Mouse (Mus musculus) spleen, postnatal 14 days (tissue): ENCODE measurements at regions not wholly inside any gene's neighbourhood (a gene's known extent, or its start where the extent isn't known, plus 50 kb on each side); places are given as distances from the start of the nearest gene placed in this dataset.

Source experiments
- DNase-seq, 2 experiments: peaks; one replicate each; pipeline ENCODE4 v3.0.0; 2021 to 2022; ENCODE audit warnings: low spot score in 2 of 2

DNA sequence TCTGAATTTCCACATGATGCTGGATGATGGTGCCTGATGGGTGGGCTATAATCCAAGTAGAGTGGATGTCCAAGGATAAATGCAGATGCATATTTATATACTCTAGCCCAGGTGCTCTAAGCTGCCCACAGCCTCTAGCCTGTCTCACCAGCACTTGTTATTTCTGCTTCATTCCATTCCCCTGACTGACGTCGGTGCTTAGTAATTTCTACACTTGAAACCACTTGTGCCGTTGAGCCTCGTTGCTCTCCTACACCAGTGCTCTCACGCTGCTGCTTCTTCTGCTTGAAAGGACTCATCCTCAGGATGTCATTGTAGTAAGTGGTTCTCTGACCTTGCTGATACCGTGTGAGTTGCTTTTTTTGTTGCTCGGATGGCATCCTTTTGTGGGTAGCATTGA, 724.7 kb upstream of the Auts2 start:
- DNase-seq, result no peak

DNA sequence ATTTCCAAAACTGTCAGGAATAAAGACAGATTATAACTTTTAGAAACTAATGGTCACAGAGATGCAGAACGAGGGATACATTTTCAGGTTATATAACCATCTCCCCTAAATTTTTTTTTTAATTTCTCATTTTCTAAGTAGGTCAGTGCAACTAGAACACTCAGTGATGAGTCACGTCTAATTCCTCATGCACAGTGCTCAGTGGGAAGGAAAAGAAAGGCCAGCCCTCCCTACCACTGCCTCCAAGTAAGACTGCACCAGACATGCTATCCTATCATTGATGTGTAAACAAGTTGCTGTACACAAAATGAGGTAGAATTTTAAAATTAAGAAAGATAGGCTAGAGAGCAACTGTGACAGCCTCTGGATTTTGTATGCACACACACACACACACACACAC, 724.2 kb upstream of the Auts2 start:
- DNase-seq, result no peak

DNA sequence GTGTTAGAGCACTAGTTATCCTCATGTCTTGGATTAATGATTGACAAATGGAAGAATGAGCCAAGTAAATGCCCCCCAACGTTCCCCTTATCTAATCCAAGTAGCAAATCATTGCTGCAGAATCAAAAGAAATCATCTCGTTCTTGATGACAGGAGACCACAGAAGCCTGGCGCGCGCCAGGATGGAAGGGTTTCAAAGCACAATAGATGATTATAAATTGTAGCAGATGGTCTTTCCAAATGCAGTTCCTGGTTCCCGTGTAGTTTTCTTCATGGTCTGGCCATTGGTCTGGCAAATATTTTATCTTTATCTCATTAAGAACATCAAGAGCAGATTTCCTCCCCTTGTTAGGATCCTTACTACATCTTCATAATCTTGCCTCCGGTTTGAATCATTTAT, 721.8 kb upstream of the Auts2 start:
- no peak for DNase-seq

DNA sequence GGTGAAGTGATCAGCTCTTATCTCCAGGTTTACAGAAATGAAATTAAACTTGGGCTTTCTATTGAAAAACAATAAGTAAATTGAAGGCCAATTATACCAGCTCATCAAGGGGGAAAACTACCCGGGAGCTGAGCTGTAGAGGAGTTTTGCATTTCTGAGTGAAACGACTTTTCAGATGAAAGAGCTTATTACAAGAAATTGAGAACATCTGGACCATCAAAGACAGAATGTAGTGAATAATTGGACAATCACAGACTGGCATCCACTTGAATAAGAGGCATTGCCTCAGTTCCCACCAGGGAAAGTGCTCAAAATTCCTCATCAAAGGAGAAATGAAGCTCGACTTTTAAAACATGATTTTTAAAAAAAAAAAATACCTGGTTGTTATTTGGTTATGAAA, 675.7 kb upstream of the Auts2 start:
- DNase-seq, result no peak

DNA sequence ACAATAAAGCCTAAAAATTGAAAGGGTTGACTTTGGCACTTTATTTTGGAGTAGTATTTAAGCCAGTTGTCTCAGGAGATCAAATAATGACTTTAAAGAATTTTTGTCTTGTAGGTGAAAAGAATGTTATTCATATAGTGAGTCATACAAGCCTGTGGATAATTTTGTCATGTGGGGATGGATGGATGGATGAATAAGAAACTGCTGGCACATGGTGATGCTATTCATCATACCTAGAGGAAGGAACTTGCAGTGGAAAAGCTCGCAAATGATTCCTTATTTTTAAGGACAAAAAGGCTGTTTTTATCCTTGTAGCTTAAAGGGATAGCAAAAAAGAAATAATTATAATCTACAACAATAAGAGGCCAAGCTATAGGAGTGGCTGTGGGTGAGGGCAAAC, 655.4 kb upstream of the Auts2 start:
- no peak for DNase-seq

DNA sequence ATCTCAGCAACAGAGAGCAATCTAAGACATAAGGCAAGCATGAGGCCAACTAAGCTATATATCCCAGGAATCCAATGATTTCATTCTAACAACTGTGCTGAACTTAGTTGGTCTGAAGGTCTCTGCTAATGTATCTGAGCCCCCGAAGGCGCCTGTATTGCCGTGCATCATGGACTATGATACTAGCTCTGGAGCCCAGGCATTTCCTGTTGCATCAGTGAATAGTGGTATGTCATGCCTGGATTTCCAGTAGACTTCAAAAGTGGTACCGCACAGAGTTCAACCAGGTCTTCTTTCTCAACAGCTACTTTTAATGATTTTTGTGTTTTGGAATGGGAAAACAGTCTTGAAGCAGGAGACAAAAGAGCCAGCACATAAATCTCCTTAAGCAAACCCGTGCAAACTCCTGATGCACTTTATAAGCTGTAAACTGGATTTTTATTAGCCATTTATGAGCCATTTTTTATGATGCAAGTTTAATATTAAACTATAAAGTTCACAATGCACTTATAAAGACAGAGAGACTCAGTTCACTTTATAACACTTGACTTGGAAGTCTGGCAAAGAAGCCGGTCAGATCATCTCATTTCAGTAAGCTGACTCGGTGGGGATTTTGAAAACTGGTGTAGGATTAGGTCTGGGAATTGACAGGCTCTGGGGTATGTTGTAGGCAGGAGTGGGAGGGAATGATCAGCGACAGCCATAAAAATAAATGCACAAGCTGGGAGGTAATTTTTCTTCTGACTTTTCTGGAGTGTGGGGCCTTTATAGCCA, 646.8 kb upstream of the Auts2 start:
- DNase-seq, result no peak

DNA sequence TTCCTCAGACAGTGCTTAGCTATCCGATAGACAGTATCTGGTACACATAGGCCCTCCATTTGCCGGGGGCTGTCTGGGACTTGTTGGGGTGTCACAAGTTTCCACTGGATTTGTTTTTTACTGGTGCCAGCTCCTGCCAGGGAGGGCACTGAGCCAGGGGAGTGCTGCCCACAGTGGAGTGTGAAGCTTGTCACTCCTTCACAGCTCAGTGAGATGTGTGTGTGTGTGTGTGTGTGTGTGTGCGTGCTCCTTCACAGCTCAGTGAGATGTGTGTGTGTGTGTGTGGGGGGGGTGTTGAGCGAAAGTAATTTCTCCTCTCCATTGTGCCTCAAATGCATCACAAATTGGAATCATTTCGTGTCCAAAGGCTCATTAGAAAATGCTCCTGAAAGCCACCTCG, 632.5 kb upstream of the Auts2 start:
- no peak for DNase-seq

DNA sequence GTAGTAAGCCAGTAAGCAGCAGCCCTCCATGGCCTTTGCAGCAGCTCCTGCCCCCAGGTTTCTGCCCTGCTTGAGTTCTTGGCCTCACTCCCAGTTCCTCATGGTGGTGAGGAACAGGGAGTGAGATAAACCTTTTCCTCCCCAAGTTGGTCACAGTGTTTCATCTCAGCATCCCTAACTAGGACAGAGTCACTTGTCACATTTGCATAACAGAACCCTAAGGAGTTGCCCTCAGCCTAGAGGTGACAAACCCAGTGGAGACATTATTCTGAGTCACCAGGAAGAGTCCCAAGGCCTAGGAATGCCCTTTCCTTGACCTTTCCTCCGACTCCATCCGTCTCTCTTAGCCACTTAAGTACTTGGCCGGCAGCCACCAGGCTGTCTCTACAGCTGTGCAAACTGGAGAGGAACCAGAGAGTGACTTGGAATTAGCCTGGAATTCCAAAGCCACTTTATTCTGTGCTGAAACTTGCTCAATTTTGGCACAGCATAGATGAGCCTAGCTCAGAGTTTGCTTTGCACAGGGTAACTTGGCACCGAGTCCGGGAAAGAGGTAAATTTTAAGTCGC, 630.1 kb upstream of the Auts2 start:
- DNase-seq, result peak in 1 of 2 experiments; percentile 6

DNA sequence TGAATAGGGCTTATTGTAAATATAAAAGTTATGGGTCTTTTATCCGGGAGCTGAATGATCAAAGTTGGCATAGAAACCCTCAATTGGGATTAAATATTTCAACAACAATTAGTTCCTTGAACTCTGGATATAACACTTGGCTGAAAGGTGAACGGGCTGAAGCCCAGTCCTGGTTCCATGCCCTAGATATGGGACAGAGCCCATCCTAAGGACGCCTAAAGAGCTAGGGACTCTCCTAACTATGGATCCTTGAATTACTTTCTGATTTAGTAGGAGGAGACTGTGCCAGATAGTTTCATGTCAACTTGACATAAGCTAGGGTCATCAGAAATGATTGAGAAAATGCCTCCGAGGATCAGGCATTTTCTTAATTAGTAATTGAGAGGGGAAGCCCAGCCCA, 629.5 kb upstream of the Auts2 start:
- DNase-seq, result no peak

DNA sequence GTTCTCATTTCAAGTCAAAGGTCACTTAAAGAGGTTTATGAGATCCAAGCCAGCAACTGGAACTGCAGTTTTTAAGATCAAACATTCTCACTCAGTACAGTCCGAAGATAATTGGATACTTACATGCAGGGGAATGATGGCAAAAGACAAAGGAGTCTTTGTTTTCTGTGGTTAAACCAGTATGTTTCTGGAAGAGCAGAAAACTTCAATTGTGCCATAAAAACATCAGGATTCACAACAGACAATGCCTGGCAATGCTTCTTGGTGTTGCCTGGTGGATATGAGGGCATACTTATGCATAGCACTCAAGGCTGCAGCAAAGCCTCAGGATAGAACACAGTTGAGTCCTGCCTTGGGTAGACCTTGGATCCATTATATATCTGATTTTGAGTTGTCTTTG, 628.1 kb upstream of the Auts2 start:
- DNase-seq, result no peak

DNA sequence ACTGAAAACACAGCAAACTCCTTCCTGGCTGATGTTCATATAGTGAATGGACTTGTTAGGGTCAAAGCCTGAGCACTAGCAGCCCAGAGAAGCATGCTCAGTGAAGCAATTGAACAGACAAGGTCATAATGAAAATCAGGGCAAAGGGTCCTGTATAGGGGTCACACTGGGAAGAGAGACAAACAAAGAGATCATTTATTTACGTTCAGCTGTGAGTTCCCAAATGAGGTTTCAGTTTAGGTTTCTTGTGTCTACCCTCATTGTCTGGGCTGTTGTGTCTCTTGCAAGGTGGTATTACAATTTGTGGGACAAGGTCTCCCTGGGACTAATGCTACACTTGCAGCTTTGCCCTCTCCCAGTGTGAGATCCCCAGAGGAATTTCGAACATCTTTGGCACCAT, 624.4 kb upstream of the Auts2 start:
- DNase-seq, result no peak

DNA sequence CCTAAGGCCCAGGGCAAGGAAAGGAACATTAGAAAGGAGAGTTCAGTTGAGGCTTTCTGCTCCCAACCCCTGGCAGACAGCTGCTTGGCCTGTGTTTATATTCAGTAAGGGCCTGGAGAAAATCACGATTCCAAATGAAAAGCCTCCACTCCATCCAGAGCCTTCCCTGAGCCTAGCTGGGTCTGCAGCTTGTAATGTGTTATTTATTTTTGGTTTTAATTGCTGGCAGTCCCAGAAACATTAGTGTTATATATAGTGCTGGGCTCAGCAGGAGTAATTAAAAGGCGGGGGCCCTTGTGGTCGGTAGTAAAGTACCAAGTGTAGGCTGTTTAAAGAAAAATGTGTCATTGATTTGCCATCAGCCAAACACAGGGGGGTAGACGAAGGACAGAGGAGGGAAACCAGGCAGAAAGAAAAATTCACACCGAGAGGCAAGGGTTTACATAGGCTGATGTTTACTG, 623.9 kb upstream of the Auts2 start:
- no peak for DNase-seq

DNA sequence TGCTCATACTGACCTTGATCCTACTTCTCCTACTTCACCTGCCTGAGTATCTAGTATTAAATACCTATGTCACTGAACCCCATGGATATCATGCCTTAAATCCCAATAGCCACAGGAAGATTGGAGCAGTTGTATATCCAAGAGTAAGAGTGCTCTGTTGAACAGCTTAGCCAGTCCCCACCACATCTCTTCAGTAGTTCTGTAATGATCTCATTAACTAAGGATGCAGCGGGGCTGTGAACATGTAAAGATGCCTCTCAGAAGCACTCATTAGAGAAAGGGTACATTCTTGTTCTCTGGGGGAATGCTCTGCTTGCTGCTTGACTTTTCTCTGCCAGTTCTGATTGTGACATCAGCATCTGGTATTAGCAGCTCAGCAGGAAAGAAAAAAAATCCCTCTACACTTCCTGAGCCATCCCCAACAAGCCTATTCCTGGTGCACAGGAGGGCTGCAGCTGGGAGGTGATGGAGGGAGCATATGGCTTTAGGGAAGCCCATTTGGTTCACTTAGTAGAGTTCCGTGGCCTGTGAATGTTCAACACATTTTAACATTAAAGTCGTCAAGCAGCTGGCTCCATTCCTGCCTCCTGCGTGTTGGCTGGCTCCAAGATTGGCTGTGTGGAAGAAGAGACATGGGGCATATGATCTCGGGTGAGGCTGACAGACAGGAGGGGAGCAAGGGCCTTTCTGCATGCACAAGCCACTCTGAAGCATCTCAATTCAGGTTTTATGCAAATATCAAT, 613.1 kb upstream of the Auts2 start:
- no peak for DNase-seq

DNA sequence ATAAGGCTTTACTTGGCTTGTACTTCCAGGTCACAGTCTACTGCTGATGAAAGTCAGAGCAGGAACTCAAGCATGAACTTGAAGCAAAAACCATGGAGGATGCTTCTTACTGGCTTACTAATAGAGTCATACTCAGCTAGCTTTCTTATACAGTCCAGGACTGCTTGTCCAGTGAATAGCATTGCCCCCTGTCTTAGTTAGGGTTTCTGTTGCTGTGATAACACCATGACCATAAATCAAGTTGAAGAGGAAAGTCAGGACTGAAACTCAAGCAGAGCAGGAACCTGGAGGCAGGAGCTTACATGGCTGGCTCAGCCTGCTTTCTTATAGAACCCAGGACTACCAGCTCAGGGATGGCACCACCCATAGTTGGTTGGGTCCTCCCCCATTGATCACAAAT, 602.9 kb upstream of the Auts2 start:
- DNase-seq, result no peak

DNA sequence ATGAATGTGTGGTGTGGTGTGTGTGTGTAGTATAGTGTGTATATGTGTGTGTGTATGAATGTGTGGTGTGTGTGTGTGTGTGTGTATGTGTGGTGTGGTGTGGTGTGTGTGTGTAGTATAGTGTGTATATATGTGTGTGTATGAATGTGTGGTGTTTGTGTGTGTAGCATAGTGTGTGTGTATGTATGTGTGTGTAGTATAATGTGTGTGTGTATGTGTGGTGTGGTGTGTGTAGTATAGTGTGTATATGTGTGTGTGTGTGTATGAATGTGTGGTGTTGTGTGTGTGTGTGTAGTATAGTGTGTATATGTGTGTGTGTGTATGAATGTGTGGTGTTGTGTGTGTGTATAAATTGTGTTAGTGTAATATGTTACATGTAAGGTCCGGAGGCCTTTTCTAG, 600.5 kb upstream of the Auts2 start:
- DNase-seq, result no peak

DNA sequence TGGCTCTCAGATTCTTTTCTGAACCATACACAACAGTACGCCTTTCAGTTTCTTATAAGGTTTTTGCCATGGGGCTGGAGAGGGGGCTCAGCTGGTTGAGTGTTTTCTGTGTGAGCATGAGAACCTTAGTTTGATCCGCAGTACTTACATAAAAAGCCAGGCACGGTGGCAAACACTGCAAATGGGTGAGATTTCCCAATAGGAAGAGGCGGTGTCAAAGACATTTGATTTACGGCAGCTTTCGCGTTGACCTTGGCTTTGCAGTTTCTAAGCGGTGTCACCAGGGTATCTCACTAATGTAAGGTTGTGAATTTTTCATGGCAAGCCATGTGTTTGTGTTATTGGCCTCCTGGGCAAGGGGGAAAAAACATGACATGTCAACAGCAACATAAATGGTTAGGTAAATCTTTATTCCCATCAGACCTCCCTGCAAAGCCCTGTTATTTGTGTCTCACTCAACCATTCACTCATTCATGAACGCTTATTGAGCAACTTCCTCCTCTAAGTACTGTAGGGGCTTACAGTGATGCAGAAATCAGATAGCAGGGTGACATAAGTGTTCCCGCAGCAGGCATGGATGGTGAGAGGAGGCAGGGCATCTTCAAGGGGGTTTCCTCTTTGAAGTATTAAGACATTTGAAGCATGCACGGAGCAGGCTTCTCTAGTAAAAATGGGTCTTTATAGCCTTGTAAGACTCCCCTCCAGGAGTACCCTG, 599.4 kb upstream of the Auts2 start:
- DNase-seq, result no peak

DNA sequence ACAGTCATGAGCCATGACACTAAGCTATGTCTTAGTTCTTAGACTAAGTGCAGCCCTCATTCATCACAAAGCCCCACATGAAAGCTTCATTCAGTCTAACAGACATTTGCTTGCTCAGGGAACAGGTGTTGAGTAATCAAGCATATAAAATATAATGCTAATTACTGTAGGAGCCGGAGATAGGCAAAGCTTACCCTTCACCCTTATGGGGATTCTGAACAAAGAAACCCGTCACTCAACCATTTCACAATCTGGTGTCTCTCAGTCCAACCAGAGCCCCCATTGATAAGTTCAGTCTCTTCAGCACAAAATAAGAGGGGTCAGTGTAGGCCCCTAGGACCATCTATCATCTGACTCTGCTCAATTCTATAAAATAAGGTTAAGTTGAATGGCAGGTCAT, 587.9 kb upstream of the Auts2 start:
- no peak for DNase-seq

DNA sequence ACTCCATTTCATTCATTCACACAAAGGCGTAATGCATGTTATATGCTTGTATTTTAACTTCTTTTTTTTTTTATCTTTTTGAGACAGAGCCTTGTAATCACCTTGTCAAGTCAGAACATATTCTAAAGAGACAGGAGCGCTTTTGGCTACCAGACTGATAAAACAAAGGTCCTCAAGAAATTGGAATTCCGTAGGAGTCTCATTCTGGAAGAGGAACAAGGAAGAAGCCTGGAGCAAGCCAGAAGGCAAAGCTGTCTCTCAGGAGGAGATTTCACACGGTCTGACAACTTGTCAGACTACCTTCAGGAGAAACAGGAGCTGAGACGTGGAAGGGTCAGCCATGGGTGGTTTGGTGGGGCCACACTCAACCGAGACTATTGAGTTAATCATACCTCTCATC, 587.2 kb upstream of the Auts2 start:
- no peak for DNase-seq

DNA sequence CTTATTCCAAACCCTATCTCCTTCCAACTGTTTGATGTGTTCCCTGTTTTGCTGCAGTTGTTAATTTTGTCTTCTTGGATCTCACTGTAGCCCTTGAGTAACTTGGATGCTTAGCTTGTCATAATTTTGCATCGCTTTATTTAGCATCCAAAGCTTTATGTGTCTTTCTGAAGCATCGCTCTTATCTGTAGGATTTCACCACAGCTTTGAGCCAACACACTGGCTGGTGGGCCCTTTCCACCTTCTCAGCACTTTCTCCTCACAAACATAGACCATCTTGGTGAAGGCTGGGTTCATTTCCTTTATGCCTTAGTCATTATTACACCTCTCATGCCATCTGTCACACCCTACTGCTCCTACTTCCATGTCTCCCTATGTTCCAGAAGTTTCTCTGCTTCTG, 581.1 kb upstream of the Auts2 start:
- no peak for DNase-seq

DNA sequence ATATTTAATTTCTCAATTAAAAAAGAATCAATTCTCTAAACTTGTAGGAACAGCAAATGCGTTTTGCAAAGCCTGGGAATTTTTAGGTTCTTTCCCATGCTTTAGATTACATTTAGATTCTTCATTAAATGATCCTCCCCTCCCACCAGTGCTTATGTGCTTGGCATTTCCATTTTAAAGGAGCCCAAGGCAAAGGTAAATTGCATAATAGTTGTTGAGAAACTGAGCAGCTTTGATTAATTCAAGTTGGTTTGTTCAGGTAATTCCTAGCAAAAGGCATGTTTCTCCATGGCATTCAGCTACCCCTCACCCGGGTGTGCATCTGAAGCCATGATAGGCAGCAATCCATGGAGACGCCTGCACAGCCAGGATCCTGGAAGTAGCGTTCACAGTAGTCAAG, 570.8 kb upstream of the Auts2 start:
- DNase-seq, result no peak

DNA sequence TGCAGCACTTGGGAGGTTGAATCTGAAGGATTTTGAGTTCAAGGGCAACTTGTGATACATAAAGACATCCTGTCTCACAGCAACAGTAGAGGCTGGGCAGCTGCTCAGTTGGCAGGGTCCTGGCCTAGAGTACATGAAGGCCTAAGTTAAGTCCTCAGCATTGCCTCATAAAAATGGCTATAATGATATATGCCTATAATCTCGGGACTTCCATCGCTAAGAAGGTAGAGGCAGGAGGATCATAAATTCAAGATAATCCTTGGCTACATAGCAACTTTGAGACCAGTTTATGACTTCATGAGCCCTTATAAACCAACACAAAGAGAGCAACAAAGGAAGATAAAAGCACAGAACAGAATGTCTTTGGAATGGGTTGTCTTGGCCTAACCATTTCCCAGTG, 570.0 kb upstream of the Auts2 start:
- DNase-seq, result no peak

DNA sequence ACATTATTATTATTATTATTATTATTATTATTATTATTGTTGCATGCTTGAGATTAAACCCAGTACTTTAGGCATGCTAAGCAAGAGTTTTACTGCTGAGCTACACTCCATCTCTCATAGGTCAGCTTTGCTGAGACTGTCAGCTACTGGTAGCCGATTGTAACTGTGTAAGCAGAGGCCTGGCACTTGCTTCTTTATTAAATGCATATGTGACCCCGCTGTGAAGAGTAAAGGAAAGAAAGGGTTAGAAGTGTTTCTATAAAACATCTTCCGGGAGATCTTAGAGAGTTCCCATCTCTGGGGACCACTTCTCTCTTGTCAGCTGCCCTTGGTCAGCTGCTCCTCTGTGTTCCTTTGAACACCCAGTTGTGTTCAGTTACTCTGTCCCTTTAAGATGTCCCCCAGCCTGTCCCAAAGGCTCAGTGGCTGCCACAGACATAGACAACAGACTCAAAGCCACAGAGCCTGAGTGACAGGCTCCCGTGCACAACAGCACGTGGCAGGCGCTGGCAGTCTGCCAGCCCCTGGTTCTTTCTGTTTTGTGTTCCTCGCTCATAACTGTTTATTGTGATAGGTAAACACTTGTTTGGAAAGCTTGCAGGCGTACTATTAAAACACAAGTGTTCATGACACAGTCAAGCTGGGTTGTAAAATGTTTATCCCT, 563.7 kb upstream of the Auts2 start:
- DNase-seq, result no peak
